Mouse (Mus musculus) retina, embryonic 14.5 days (tissue): ENCODE results near the gene Myadml2.

Source experiments
- DNase-seq: peaks from one replicate; pipeline ENCODE4 v3.0.0-alpha.2; 2015; ENCODE audit warnings: low spot score

Gene Myadml2

GRCm38 (mm10) chr11:120629911-120630310 lies 18.0 kb downstream of the Myadml2 start:
- no peak for DNase-seq

- no peak for DNase-seq
These were observed 18.6 kb downstream of the Myadml2 start for GRCm38 (mm10) chr11:120629341-120629730.

GRCm38 (mm10) chr11:120628601-120629340 lies 19.2 kb downstream of the Myadml2 start:
- DNase-seq, result no peak

GRCm38 (mm10) chr11:120627468-120628300 lies 20.3 kb downstream of the Myadml2 start:
- DNase-seq, result no peak

GRCm38 (mm10) chr11:120626785-120627467 lies 21.0 kb downstream of the Myadml2 start:
- DNase-seq, result no peak

- no peak for DNase-seq
These were observed 22.7 kb downstream of the Myadml2 start, which contains the start of gene Sirt7 for GRCm38 (mm10) chr11:120625152-120625775. TSS of gene Sirt7 (minus strand) at chr11:120625240.

GRCm38 (mm10) chr11:120624680-120625111 lies 23.3 kb downstream of the Myadml2 start:
- DNase-seq, result peak; percentile 94

- DNase-seq, result peak; percentile 65
These were observed 23.8 kb downstream of the Myadml2 start for GRCm38 (mm10) chr11:120623961-120624679.

- DNase-seq, result no peak
These were observed 25.2 kb downstream of the Myadml2 start for GRCm38 (mm10) chr11:120622805-120623204.

- DNase-seq, result no peak
These were observed 27.8 kb downstream of the Myadml2 start for GRCm38 (mm10) chr11:120620195-120620594.

GRCm38 (mm10) chr11:120618619-120619535 lies 29.1 kb downstream of the Myadml2 start:
- no peak for DNase-seq

- DNase-seq, result peak; percentile 90
These were observed 30.3 kb downstream of the Myadml2 start, which contains the start of gene Pcyt2 for GRCm38 (mm10) chr11:120617519-120618112. TSS of gene Pcyt2 (minus strand) at chr11:120617936.

GRCm38 (mm10) chr11:120616617-120617294 lies 31.2 kb downstream of the Myadml2 start:
- no peak for DNase-seq

GRCm38 (mm10) chr11:120615606-120616203 lies 32.3 kb downstream of the Myadml2 start:
- no peak for DNase-seq

- DNase-seq, result no peak
These were observed 32.8 kb downstream of the Myadml2 start for GRCm38 (mm10) chr11:120615167-120615566.

- DNase-seq, result no peak
These were observed 34.0 kb downstream of the Myadml2 start for GRCm38 (mm10) chr11:120613976-120614375.

GRCm38 (mm10) chr11:120613481-120613972 lies 34.4 kb downstream of the Myadml2 start:
- no peak for DNase-seq

GRCm38 (mm10) chr11:120612763-120613162 lies 35.2 kb downstream of the Myadml2 start:
- DNase-seq, result peak; percentile 83
